Mouse (Mus musculus): ENCODE measurements around the gene Pms2.

GRCm38 (mm10) chr5:143948361-143948760 lies 38.6 kb downstream of the Pms2 start:
- TF ChIP-seq CTCF (IDR thresholded peaks at IDR 0.05; ENCODE audit: insufficient read depth, low read length) (no peak), POLR2A (IDR thresholded peaks at IDR 0.05; ENCODE audit: borderline replicate concordance, extremely low read depth, low read depth, low read length) (no peak)
